Mouse (Mus musculus) c-Kit-positive CD71-positive TER-119-negative erythroid progenitor cells, embryonic 14.5 days (primary cell): ENCODE data around the gene H2-D1.
"Not testable (repeated sequence)": the region's sequence is repeated elsewhere in the genome, so short reads cannot be mapped to it uniquely, and the experiment has no call there.

Experiments used
- DNase-seq: peaks from one replicate; pipeline ENCODE4 v3.0.0-alpha.2; 2013; ENCODE audit warnings: low read depth

Gene H2-D1

GRCm38 (mm10) chr17:35262664-35263522 is at the start of gene H2-D1:
Gene H2-D1, plus strand, starts transcription at chr17:35262730.
- DNase-seq, result peak; percentile 93

- DNase-seq, result no peak
Measured at GRCm38 (mm10) chr17:35213071-35213470, 49.5 kb upstream of the H2-D1 start.

GRCm38 (mm10) chr17:35218516-35219193 is 43.9 kb upstream of the H2-D1 start:
- DNase-seq, result no peak

- no peak for DNase-seq
Measured at GRCm38 (mm10) chr17:35219601-35220041, 42.9 kb upstream of the H2-D1 start.

GRCm38 (mm10) chr17:35220156-35220952 is 42.2 kb upstream of the H2-D1 start, which contains the start of gene Gm16181:
Gene Gm16181, plus strand, starts transcription at chr17:35220834.
- no peak for DNase-seq

- no peak for DNase-seq
Measured at GRCm38 (mm10) chr17:35222299-35222698, 40.2 kb upstream of the H2-D1 start.

GRCm38 (mm10) chr17:35224641-35225040 is 37.9 kb upstream of the H2-D1 start:
- no peak for DNase-seq

GRCm38 (mm10) chr17:35225456-35225855 is 37.1 kb upstream of the H2-D1 start:
- no peak for DNase-seq

- DNase-seq, result no peak
Measured at GRCm38 (mm10) chr17:35226561-35227046, 35.9 kb upstream of the H2-D1 start.

- no peak for DNase-seq
Measured at GRCm38 (mm10) chr17:35231022-35231421, 31.5 kb upstream of the H2-D1 start.

GRCm38 (mm10) chr17:35232043-35232442 is 30.5 kb upstream of the H2-D1 start:
- peak; percentile 65 for DNase-seq

GRCm38 (mm10) chr17:35232659-35233058 is 29.9 kb upstream of the H2-D1 start:
- DNase-seq, result no peak

- DNase-seq, result no peak
Measured at GRCm38 (mm10) chr17:35233114-35233980, 29.2 kb upstream of the H2-D1 start, which contains the start of gene Atp6v1g2. Gene Atp6v1g2, plus strand, starts transcription at chr17:35233660.

- not testable (repeated sequence) for DNase-seq
Measured at GRCm38 (mm10) chr17:35234090-35234489, 28.4 kb upstream of the H2-D1 start.

- DNase-seq, result no peak
Measured at GRCm38 (mm10) chr17:35234903-35235302, 27.6 kb upstream of the H2-D1 start.

- DNase-seq, result peak; percentile 96
Measured at GRCm38 (mm10) chr17:35235614-35236389, 26.7 kb upstream of the H2-D1 start, which contains the start of gene Nfkbil1. Gene Nfkbil1, minus strand, starts transcription at chr17:35235792.

- DNase-seq, result peak; percentile 90
Measured at GRCm38 (mm10) chr17:35236390-35236746, 26.2 kb upstream of the H2-D1 start.

GRCm38 (mm10) chr17:35236996-35237395 is 25.5 kb upstream of the H2-D1 start:
- DNase-seq, result no peak

GRCm38 (mm10) chr17:35237504-35237903 is 25.0 kb upstream of the H2-D1 start:
- DNase-seq, result no peak

GRCm38 (mm10) chr17:35239700-35240099 is 22.8 kb upstream of the H2-D1 start:
- no peak for DNase-seq
